Mouse (Mus musculus) thymus, postnatal 0 days (tissue): Measurements from ENCODE around the gene Apopt1. TPM values are rescaled to one million over a fixed set of nuclear protein-coding genes. Genes with fewer than 3 reads are reported as not detected.
"Not testable (repeated sequence)": the region's sequence is repeated elsewhere in the genome, so short reads cannot be mapped to it uniquely, and the experiment has no call there.

Source experiments
- DNase-seq: peaks from one replicate; pipeline ENCODE4 v3.0.0-alpha.2; 2015; ENCODE audit warnings: low spot score
- polyA plus RNA-seq: library from polyadenylated mRNA; unstranded; fragments of >200 nt; fragmentation: Nextera tagmentation; extraction: Ambion mirVana; gene quantifications from 2 replicates; pipeline ENCODE4 v1.2.1, GENCODE M21; 2015

Gene Apopt1
- polyA plus RNA-seq, 1 experiment from 2014 or later, result 66.6 TPM

- DNase-seq, result no peak
These were observed 7.7 kb upstream of the Apopt1 start for GRCm38 (mm10) chr12:111705186-111705973.

- DNase-seq, result no peak
These were observed 4.9 kb upstream of the Apopt1 start for GRCm38 (mm10) chr12:111708181-111708580.

- no peak for DNase-seq
These were observed 3.0 kb upstream of the Apopt1 start for GRCm38 (mm10) chr12:111710091-111710490.

- no peak for DNase-seq
These were observed 585 bp upstream of the Apopt1 start for GRCm38 (mm10) chr12:111712476-111712875.

- DNase-seq, result not testable (repeated sequence)
These were observed 819 bp downstream of the Apopt1 start for GRCm38 (mm10) chr12:111713880-111714279.

GRCm38 (mm10) chr12:111716505-111716904 lies 3.4 kb downstream of the Apopt1 start:
- no peak for DNase-seq

GRCm38 (mm10) chr12:111718656-111719055 lies 5.6 kb downstream of the Apopt1 start:
- DNase-seq, result no peak

- no peak for DNase-seq
These were observed 7.2 kb downstream of the Apopt1 start for GRCm38 (mm10) chr12:111720222-111720621.

GRCm38 (mm10) chr12:111722654-111723053 lies 9.6 kb downstream of the Apopt1 start:
- DNase-seq, result no peak

- no peak for DNase-seq
These were observed 11.7 kb downstream of the Apopt1 start for GRCm38 (mm10) chr12:111724638-111725337.

GRCm38 (mm10) chr12:111725338-111726121 lies 12.5 kb downstream of the Apopt1 start:
- DNase-seq, result no peak

- no peak for DNase-seq
These were observed 13.0 kb downstream of the Apopt1 start for GRCm38 (mm10) chr12:111726122-111726463.

GRCm38 (mm10) chr12:111727956-111728355 lies 14.9 kb downstream of the Apopt1 start:
- DNase-seq, result no peak

- DNase-seq, result peak; percentile 95
These were observed 19.1 kb downstream of the Apopt1 start for GRCm38 (mm10) chr12:111731822-111732807.

GRCm38 (mm10) chr12:111732921-111733320 lies 19.9 kb downstream of the Apopt1 start:
- no peak for DNase-seq

GRCm38 (mm10) chr12:111734912-111735311 lies 21.9 kb downstream of the Apopt1 start:
- no peak for DNase-seq

- not testable (repeated sequence) for DNase-seq
These were observed 23.6 kb downstream of the Apopt1 start for GRCm38 (mm10) chr12:111736676-111737075.

GRCm38 (mm10) chr12:111737370-111737769 lies 24.3 kb downstream of the Apopt1 start:
- DNase-seq, result no peak

GRCm38 (mm10) chr12:111738754-111739153 lies 25.7 kb downstream of the Apopt1 start:
- peak; percentile 46 for DNase-seq

- DNase-seq, result no peak
These were observed 28.3 kb downstream of the Apopt1 start for GRCm38 (mm10) chr12:111741338-111741737.

- no peak for DNase-seq
These were observed 30.4 kb downstream of the Apopt1 start for GRCm38 (mm10) chr12:111743419-111743818.
